Mouse (Mus musculus) urinary bladder, postnatal 25 days (tissue): Measurements from ENCODE around the gene Nlrp6.
"Not testable (repeated sequence)": the region's sequence is repeated elsewhere in the genome, so short reads cannot be mapped to it uniquely, and the experiment has no call there.

Experiments used
- DNase-seq: peaks from one replicate; pipeline ENCODE4 v3.0.0; 2022; ENCODE audit warnings: low spot score

Gene Nlrp6

GRCm38 (mm10) chr7:140920418-140921029 is at the start of gene Nlrp6:
Gene Nlrp6, plus strand, starts transcription at chr7:140920902.
- DNase-seq = no peak

DNA sequence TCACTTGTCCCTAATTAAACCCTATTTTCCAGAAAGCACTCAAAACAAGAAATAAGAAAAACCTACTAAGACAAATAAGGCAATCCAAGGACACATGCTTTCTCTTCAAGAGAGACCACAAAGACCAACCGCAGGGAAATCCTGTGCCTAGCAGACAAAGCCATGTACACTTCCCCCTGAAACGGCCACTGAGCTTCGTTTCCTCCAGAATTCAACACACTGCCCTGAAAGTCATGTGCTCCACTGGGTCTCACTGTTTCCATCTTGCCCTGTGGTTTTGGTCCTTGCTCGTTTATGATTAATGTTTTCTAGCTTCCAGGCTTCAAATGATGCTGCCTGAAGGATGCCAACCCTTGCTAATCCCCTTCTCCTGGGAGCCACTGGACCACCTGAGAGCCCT is 46.5 kb upstream of the Nlrp6 start:
- no peak for DNase-seq

GRCm38 (mm10) chr7:140877364-140877763 is 43.3 kb upstream of the Nlrp6 start:
- DNase-seq = no peak

GRCm38 (mm10) chr7:140879355-140879754 is 41.3 kb upstream of the Nlrp6 start:
- no peak for DNase-seq

GRCm38 (mm10) chr7:140880419-140880818 is 40.3 kb upstream of the Nlrp6 start:
- DNase-seq = no peak

- no peak for DNase-seq
These were observed 39.7 kb upstream of the Nlrp6 start for GRCm38 (mm10) chr7:140880865-140881515.

GRCm38 (mm10) chr7:140881696-140882468 is 38.8 kb upstream of the Nlrp6 start, which contains the start of the genes Psmd13 and Sirt3:
Gene Psmd13, plus strand, starts transcription at chr7:140881968.
Gene Sirt3, minus strand, starts transcription at chr7:140882309.
- DNase-seq = peak; percentile 93

DNA sequence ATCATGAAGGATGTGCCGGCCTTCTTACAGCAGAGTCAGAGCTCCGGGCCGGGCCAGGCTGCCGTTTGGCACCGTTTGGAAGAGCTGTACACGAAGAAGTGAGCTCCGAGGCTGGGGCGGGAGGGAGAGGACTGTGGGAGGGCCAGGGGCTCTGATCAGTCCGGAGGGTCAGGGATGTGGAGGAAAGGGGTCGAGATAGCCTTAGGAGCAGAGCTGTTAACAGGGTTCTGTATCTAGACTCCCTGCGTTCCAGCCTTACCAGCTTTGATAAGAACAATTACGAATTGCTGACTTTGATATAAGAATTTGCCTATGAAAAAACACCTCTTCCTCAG is 38.3 kb upstream of the Nlrp6 start:
- no peak for DNase-seq

DNA sequence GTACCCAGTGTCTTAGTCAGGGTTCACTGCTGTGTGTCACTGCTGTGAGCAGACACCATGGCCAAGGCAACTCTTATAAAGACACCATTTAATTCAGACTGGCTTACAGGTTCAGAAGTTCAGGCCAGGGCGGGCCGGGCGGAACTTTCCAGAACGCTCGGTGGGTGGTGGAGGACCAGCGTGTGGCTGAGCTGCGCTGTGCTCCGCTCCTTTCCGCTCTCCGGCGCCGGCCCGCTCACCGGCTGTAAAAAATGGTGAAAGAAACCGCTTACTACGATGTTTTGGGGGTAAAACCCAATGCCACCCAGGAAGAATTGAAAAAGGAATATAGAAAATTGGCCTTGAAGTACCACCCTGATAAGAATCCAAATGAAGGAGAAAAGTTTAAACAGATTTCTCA is 30.1 kb upstream of the Nlrp6 start:
- DNase-seq = not testable (repeated sequence)

- DNase-seq = no peak
These were observed 26.7 kb upstream of the Nlrp6 start for GRCm38 (mm10) chr7:140894031-140894430.

DNA sequence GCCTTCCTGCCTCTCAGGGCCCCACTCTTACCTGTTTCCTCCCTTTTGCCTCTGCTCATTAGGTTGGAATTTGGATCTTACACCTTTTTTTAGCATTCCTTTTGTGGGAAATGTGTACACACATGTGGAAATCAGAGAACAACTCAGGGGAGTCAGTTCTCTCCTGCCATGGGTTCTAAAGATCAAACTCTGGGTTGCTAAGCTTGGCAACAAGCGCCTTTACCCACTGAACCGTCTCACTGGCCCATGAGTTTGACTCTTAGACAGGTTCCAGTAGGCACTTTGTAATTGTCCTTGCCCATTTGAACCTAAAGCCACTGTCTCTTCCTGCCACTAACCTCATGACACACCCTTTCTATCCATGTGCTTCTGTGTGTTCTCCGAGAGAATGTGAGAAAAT is 26.1 kb upstream of the Nlrp6 start:
- DNase-seq = no peak

DNA sequence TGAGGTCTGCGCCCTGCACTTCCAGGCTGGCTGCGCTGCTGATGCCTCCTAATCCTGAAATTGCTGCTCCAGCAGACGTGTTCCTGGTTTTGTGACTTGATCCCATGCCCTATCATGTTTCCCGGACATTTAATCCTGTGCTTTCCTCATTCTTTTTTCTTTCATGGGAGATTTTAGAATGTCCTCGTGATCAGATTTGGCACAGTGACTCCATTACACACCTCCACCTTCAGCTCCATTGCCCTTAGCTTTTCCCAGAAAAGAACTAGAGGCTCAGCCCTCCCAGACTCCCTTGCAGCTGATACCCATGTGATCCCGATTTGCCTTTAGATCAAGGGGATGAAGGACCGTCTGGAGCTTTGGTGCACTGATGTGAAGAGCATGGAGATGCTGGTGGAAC is 22.8 kb upstream of the Nlrp6 start:
- no peak for DNase-seq

- no peak for DNase-seq
These were observed 21.6 kb upstream of the Nlrp6 start for GRCm38 (mm10) chr7:140899121-140899520.

- DNase-seq = no peak
These were observed 20.5 kb upstream of the Nlrp6 start, which contains the start of gene Cox8b for GRCm38 (mm10) chr7:140900220-140900619. Gene Cox8b, minus strand, starts transcription at chr7:140900446.

GRCm38 (mm10) chr7:140902036-140902875 is 18.4 kb upstream of the Nlrp6 start:
- DNase-seq = no peak

DNA sequence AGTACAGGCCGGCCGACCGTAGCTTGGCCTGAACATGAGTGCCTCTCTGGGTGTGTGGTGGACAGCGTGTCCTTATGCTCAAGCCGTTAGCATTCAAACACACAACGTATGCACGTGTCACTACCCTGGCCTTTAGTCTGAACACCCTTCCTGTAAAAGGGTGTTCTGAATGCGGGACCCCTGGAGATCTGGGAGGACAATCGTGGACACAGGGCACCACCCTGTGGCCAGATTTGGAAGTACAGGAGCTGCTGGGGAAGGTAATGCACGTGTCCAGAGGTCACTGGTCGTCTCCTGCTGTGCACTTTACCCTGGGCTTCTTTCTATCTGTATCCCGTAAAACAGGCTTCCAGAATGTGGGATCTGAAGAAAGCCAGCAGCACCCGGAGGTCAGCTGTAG is 17.5 kb upstream of the Nlrp6 start:
- peak; percentile 81 for DNase-seq

- no peak for DNase-seq
These were observed 15.0 kb upstream of the Nlrp6 start for GRCm38 (mm10) chr7:140905642-140906081.

DNA sequence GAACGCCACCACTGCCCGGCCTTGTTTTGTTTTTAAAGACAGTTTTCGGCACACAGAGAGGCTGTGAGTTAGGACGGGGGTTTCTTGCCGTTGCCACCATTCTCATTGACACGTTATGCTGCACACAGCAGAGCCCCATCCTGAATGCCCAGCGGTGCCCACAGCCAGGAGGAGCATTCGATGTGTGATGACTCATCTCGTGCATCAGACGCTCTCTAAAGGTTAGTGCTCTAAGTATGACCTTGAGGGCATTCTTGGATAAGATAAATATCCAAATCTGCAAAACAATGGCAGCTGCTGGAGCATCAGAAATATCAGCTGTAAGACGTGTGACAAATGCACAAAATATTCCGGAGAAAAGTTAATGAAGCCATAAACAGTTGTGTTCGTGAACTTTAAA is 13.6 kb upstream of the Nlrp6 start:
- DNase-seq = no peak

DNA sequence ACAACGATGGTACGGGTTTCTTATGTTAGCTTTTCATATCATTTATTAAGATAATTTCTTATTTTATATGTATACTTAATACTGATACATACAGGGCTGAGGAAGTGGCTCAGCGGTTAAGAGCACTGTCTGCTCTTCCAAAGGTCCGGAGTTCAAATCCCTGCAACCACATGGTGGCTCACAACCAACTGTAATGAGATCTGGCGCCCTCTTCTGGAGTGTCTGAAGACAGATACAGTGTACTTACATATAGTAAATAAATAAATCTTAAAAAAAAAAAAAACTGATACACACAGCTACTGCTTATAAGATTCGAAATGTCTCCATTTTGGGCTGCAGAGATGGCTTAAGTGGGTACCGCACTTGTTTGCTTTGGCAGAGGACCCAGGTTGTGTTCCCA is 13.0 kb upstream of the Nlrp6 start:
- DNase-seq = no peak

GRCm38 (mm10) chr7:140908181-140908580 is 12.5 kb upstream of the Nlrp6 start:
- no peak for DNase-seq

DNA sequence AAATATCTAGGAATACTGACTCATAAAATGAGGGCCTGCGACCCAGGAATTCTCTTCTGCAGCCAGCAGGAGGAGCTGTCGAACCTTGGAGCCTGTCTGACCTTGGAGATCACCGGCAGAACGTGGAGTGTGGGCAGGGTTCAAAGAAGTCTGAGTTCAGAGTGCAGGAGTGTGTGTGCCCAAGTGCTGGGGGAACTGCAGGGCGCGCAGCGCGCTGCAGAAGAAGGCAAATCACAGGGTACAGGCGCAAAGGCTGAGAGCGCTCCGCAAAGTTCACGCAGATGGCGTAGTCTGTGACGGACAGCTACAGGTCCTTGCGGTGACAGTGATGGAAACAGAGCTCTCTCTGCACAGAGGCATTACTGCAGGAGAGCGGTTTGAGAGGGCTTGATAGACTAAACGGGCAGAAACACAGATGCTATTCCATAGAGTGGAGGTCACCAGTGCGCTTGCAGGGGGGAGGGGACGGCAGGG is 12.0 kb upstream of the Nlrp6 start:
- DNase-seq = peak; percentile 77

GRCm38 (mm10) chr7:140912293-140912692 is 8.4 kb upstream of the Nlrp6 start:
- DNase-seq = no peak
